In the genomic region with DNA sequence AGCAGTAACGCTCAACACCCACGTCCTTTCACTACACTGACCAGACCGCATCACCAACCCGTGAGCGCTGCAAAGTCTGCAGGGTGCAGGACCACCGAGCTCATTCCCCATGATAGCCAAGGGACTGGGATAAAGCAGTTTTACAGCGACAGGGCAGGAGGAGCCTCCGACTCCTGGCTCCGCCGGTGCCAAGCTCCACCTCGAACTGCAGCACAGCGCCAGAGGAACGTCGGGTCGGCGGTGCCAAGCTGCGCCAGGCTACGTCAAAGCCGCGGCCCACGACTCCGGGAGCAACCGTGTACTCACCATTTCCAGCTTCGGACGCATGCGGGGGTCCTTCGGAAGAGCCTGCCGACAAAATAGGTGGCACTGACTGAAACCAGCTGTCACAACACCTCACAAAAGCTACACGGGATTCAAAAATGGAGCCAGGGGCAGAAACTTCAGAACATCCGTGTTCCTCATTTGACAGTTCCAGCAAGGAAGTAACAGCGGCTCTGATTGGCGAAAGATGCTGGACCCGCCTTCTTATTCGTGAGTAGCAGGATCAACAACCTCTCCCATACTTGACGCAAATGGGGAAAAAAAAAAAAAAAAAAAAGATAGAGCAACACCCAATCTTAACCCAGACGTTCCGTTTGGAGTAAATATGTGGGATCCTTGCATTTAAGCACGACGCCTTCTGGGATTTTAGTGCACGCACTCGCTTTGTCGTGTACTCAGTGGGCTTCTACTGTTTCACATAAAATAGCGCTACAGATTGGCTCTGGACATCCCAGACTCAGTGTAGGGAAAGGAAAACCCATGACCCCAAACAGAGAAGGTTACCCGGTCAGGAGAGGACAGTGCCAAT, we compare ENCODE assay signal across 1 mouse cellular context.
TF ChIP-seq lines count a peak whose summit lies in the region.

TSS of gene Zfp101 (minus strand) at position 460 of the 853 bp plus-strand sequence.

TF ChIP-seq in MEL, 35 proteins besides CTCF, POLR2A, EP300 and RAD21 (continued from another document):
- TF ChIP-seq TAL1 (IDR thresholded peaks at IDR 0.05; ENCODE audit: low read length) = no peak
- peak; percentile 88 for TF ChIP-seq HCFC1 (IDR thresholded peaks at IDR 0.05; ENCODE audit: low read depth, low read length)
- no peak for TF ChIP-seq ZC3H11A (IDR thresholded peaks at IDR 0.05; ENCODE audit: low read depth, low read length)
- TF ChIP-seq MAZ (IDR thresholded peaks at IDR 0.05; ENCODE audit: low read depth, low read length) = no peak
- no peak for TF ChIP-seq USF1 (IDR thresholded peaks at IDR 0.05; ENCODE audit: low read depth, low read length)
- peak; percentile 98 for TF ChIP-seq SIN3A (IDR thresholded peaks at IDR 0.05; ENCODE audit: low read length)
- TF ChIP-seq KAT2A (conservative IDR thresholded peaks at IDR 0.05; ENCODE audit: low read depth, low read length) = peak; percentile 56
- TF ChIP-seq POLR2AphosphoS2 (IDR thresholded peaks at IDR 0.05; ENCODE audit: low read length) = peak; percentile 61; the same call in 1 of the 2 replicates
- TF ChIP-seq MEF2A (IDR thresholded peaks at IDR 0.05; ENCODE audit: extremely low read depth, insufficient replicate concordance, low read depth, low read length, poor library complexity, severe bottlenecking) = no peak
- TF ChIP-seq POLR2AphosphoS5 (IDR thresholded peaks at IDR 0.05; ENCODE audit: borderline replicate concordance, low read depth, low read length) = no peak
- TF ChIP-seq MYB (IDR thresholded peaks at IDR 0.05; ENCODE audit: low read depth, low read length) = no peak
- TF ChIP-seq ELF1 (IDR thresholded peaks at IDR 0.05; ENCODE audit: low read depth, low read length) = peak; percentile 66
- no peak for TF ChIP-seq GABPA (IDR thresholded peaks at IDR 0.05; ENCODE audit: low read depth, low read length)
- TF ChIP-seq MAFK (IDR thresholded peaks at IDR 0.05; ENCODE audit: borderline replicate concordance, low read depth, low read length) = no peak
- TF ChIP-seq MYC (IDR thresholded peaks at IDR 0.05; ENCODE audit: low read depth, low read length) = peak; percentile 50
